Mouse (Mus musculus) left cerebral cortex, postnatal 10 days (tissue): ENCODE results near the gene Slirp. TPM values are rescaled to one million over a fixed set of nuclear protein-coding genes. Genes with fewer than 3 reads are reported as not detected.
A peak's percentile ranks its signal among the peaks of the same experiment; 100 is the strongest.
"Not testable (repeated sequence)": the region's sequence is repeated elsewhere in the genome, so short reads cannot be mapped to it uniquely, and the experiment has no call there.

ENCODE experiments used
- DNase-seq, 2 experiments: peaks; one replicate each; pipeline ENCODE4 v3.0.0; 2021 to 2022; ENCODE audit warnings: low spot score in 2 of 2, mixed read lengths in 1 of 2; ENCODE audit errors: extremely low spot score in 1 of 2
- intact Hi-C: fragments of 180-260 bp; cut with DNase I; formaldehyde crosslinking; loops from one replicate; pipeline ENCODE4 v1.15.1; 2025
- total RNA-seq, 2 experiments: library from RNA; stranded (reverse); gene quantifications; 2 replicates each; pipeline ENCODE4 v1.2.3; 2021

Gene Slirp
- total RNA-seq, 2 experiments from 2014 or later: 89.7 to 95.3 TPM

DNA sequence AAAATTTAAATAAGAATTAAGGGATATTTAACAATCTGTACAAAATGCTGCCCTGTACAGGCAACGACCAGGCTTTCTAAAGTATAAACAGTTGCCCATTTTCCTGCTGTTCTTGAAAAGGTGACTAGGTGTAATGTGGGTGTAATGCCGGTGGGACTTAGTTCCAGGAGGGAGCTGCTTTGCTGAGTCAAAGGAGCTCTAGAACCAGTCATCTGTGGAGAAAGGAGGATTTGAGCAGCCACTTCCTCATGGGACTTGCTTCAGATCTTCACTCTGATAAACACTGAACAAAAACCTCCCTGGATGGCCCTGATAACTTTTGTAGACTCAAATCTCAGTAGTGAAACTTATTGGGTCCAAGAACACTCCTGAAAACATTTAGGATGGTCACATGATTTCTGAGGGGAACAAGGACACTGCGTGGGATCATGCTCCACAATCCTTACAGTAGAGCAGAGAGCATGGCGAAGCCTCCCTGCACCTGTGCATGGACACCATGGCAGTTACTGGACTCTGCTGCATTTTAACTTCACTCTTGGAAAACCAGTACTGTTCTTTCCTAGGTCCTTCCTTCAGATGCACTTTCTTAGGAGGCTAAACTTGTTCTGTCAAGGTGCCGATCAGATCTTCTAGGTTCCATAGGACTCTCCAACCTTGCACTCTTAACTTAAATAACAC, 17.2 kb upstream of the Slirp start:
- DNase-seq: no peak
- intact Hi-C loops: no loop called here

DNA sequence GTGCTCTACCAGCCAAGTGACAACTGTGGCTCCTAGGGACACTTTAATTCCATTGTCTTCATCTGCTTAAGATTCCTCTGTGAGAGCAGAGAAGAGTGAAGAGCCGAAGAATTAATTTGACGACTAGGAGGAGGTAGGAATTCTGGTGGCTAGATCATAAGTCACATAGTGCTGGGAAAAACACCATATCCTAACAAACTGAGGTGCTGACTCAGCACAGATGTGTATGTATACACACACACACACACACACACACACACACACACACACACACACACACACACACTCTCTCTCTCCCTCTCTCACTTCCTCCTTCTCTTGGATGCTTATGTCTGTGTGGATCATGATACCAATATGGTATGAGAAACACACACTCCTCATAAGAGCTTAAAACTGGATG, 15.4 kb upstream of the Slirp start:
- DNase-seq: no peak
- intact Hi-C loops: no loop called here

DNA sequence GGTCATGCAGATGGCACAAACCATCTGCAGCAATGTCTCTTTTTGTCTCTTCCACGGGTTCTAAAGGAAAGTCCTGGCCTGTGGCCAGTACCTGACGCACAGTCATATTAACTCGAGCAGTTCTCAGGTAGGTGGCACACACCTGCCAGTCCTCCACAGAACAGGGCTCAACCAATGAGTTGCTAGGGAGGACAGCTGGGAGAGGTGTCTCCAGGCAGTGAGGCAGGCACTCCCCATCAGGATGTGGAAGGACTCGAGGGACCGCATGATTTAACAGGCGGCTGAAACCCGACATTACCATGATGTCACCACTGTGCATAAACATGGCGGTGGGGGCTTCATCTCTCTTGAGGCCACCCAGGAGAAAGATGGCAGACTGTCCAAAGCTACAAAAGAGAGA, 14.8 kb upstream of the Slirp start:
- DNase-seq: no peak
- intact Hi-C loops: no loop called here

DNA sequence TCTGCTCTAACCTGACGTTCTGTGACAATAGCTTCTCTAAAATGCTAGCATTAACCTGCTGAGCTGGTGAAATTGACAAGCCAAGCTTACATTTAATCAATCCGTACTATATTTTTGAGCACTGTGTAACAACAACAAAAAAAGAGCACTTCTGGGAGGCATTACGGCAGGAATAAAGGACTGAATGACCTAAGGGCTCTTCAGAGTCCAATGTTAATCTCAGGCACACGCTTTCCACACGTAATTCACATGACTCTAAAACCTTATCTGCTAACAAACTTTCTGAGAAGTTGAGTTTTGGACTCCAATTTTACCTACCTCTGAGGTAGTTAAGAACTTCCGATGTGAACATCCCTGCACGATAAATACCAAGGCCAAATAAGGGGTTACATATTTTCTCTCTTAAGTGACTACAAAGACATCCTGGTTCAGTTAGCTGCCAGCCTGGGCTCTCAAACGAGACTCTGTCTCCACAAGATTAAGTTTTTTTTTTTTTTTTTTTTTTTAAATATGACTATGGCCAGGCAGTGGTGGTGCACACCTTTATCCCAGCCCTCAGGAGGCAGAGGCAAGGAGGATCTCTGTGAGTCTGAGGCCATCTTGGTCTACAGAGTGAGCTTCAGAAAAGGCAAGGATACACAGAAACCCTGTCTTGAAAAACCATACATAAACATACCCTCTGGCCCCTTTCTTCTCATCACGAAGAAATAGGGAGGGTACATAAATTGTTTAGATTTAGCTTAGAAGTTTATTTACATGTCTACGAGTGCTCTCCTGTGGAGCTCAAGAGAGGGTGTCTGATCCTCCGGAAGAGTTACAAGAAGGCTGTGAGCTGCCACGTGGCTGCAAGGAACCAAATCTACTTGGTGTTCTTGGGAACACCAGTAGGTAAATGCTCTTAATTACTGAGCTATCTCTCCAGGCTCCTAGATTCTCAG, 1.2 kb upstream of the Slirp start:
- intact Hi-C loops: no loop called here
- no peak for DNase-seq

DNA sequence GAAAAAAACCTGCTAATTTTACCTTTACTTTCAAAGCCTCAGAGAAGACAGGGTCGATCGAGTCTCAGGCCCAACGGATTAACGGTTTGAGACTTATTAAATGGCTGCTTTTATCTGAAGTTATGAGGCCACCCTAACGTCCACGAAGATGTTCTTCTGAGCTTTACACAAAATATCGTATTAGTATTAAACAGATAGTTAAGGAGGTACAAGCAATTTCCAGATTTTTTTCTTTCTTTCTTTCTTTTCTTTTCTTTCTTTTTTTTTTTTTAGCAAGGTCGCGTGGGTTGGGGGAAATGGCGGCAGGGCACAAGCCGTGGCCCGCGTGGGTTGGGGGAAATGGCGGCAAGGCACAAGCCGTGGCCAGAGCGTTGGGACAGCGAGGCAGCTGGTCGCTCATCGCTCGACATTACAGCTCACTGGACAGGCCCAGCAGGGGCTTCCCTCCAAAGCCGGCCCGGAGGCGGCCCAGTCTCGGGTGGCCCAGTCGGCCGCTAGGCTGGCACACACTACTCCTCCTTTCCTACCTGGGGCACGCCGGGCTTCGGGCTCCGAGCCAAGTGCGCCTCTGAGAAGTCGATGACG, 489 bp upstream of the Slirp start:
- intact Hi-C loops: no loop called here
- no peak for DNase-seq

DNA sequence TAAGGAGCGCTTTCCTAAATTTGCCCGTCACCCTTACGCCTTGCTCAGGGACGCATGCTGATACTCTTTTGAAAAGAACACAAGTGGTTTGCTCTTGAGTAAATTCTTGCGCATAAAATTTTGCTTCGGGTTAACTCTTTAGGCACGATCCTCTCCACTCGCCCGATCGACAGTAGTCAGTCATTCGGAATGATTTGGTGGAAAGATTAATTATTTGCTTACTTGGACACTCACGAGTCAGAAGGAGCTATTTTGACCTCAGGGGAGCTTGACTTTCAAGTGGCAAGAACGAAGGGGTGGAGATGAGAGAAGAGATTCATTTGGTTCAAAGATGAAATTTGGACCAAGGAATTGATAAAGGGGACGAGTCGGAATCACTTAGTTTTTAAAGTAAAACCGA, 515 bp downstream of the Slirp start:
- peak in 1 of 2 experiments; percentile 6 for DNase-seq
- intact Hi-C loops: no loop called here

DNA sequence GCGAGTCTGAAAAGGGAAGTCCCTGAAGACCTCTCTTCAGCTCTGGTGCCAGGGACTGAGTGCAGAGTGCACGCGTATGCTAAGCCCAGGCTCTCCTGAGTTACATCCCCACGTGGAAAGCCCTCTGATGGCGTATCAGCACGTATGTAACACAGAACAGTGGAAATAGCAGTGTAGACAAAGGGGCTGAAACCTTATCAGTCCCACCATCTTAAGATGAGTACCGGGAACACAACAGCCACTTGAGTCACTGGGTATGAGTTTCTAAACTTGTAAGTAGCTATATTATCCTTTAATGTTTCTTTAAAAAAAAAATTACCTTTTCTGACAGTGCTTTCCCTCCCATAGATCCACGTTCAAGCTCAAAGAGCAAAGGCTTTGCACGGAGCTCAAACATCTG, 5.8 kb downstream of the Slirp start:
- intact Hi-C loops: no loop called here
- no peak for DNase-seq

DNA sequence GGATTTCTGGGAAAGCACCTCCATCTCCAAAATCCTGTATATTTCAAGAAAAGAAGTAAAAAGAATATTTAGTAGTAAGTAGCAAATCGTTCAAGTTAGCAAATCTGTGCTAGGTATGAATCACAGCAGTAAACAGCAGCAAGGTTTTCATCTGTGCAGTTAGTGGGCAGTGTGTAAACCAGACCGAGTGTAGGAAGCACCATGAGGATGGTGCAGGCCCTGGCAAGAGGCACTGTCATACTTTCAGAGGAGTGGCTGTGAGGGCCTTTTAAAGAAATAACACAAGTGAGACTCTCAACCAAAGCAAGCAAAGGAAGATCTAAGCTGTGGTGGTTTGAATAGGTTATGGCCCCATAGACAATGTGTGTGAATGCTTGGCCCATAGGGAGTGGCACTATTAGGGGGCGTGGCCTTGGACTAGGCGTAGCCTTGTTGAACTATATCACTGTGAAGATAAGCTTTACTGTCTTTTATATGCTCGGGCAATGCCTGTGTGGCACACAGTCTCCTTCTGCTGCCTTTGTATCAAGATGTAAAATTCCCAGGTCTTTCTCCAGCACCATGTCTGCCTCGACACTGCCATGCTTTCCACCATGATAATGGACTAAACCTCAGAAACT, 21.1 kb downstream of the Slirp start:
- DNase-seq: no peak

DNA sequence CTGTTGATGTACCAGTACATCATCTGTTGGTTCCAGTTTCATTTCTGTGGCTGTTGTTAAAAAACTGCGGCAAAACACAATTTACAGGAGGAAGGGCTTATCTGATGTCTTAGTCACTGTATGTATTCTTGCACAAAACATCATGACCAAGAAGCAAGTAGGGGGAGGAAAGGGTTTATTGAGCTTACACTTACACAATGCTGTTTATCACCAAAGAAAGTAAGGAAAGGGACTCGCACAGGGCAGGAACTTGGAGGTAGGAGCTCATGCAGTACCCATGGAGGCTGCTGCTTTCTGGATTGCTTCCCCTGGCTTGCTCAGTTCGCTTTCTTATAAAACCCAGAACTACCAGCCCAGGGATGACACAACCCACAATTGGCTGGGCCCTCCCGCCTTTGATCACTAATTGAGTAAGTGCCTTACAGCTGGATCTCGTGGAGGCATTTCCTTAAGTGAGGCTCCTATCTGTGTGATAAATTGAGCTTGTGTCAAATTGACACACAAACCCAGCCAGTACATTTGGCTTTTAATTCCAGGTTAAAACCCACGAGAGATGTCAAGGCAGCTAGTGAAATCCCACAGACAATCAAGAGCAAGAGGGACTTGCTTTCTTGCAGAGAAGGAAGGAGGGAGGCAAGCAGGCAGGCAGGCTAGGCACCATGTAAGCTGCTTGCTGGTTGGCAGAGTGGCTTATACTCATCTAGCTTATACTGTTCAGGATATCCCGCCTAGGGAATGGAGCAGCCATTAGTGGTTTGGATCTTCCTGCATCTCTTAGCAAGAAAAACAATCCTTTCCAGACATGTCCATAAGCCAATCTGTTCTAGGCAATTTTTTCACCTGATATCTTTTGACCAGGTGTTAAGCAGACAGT, 26.8 kb downstream of the Slirp start:
- no peak for DNase-seq
- intact Hi-C loops: no loop called here

More for the DNA sequence above, 21.1 kb downstream of the Slirp start:
- intact Hi-C loops: no loop called here

DNA sequence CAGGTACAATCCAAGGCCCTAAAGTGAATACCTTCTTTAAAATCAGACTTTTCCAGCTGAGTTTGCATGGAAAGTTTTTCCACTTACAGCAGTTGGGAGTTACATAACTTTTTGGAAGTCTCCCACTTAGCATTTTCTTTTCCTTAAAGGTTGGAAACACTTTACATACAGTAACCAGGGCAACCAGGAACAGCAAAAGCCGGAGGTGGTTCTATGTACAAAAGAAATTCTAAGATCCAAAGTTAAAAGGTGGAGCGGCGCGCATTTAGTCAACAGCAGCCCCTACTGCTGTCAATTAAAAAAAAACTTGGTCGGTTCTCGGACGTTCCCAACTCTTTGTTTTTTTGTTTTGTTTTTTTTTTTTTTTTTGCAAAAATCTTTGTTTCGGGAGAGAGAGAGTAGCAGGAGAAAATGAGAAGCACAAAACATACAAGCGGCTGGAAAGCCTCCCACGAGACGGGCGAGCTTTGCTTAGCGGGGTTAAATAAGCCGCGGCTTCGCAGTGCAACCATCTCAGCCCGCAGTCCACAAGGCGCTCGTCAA, 27.8 kb downstream of the Slirp start:
- intact Hi-C loops: no loop called here
- DNase-seq: peak in 1 of 2 experiments; percentile 16

DNA sequence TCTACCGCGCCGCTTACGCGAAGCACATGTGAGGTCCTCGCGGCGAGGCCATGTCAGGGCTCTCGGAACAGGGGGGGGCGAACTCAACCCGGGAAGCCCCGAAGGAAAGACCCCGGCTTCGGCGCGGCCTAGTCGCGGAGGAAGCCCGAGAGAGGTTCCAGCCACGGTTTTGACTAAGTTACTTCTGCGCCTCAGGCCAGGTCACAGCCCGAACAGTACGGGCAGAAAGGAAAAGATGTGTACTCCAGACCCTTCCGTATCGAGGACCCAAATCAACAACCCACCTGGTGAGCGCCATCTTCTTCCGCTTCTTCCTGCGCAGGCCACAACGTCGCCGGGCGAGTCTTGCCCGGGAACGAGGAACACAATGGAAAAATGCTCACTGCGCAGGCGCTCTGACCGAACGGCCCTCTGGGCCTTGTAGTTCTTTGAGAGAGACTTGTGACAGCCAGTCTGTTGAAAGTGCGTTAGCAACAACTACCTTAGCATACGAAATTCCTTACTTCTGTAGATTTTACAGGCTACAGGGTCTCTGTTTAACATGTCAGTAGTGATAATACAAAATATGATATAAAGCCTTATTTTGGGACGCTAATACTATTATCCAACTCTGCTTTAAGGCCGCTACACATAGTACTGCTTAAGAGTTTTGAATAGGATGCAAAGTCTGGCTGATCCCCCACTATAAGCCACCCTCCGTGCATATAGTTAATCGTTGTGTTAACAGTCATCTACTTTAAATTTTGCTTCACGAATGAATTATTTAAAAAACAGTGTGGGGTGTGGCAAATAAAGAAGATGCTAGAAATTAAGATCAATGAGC, 28.5 kb downstream of the Slirp start, which contains the start of gene Snw1:
Snw1 (minus strand) TSS at position 311 of the 823 bp plus-strand sequence.
- peak; percentile 94 to 95 for DNase-seq
- intact Hi-C loops: no loop called here

DNA sequence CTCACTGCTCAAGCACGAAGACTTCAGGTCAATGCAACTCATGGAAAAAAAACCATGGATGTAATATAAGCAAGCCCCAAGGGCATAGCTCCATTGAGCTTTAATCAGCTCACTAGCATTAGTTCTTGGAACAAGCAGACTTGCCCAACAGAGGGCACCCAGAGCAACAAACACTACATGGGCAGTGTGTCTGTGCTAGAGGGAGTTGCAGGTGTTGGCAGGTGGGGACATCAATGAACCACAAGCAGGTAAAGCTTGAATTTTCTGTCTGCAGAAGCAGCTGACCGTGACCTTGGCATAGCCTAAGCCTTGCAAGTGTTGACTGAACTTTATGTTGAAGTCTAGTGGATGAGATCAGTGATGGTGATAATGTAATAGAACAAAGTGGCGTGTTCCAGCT, 31.1 kb downstream of the Slirp start:
- intact Hi-C loops: loop anchor here (5.0 kb wide), 1 partner anchor 1168 kb away; no protein-coding TSS in a partner anchor
- no peak for DNase-seq

DNA sequence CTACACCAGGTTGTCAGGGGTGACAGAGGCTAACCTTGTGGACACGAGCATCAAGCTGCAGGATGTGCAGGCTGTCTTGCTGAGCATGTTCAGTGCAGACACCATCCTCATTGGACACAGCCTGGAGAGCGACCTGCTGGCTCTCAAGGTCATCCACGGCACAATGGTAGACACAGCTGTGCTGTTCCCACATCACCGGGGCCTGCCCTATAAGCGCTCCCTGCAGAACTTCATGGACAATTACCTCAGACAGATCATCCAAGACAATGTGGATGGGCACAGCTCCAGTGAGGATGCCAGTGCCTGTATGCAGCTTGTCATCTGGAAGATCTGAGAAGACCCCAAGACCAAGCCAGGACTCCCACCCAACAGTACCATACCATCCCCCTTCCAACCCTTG, 38.8 kb downstream of the Slirp start:
- DNase-seq, intact Hi-C loops: not testable (repeated sequence)

DNA sequence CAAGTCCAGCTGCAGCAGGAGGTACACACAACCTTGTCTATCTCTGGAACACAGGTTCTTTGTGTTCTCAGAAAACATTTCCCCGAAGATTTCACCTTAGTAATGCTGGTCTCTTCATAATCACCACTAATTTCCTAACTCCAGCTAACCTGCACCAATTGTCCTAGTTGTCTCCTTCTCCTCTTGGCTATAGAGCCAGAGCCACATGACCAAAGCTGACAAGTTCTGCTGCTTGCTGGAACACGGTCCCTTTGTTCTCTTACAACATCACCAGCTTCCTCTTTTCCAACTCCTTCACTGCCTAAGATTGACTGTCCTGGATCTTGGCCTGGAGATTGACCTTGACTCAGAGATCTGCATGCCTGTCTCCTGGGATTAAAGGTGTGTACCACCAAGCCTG, 45.0 kb downstream of the Slirp start:
- DNase-seq, intact Hi-C loops: not testable (repeated sequence)

DNA sequence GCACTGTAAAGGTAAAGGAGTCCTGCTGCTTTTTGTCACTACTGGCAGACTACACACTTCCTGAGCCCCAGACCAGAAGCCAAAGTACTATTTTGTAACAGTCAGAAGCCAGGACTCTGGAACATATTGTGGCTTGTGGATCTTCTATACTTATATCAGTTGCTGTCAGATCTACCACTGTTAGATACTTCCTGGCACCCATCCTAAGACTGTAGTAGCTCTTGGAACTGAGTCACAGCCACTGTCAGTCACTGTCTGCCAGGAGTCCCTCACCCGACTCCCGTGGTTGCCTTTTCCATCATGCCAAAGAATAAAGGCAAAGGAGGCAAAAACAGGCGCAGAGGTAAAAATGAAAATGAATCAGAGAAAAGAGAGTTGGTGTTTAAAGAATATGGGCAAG, 50.7 kb downstream of the Slirp start, which contains the start of gene Gm5788:
Gm5788 (plus strand) TSS at position 301 of the 400 bp plus-strand sequence.
- intact Hi-C loops, DNase-seq: not testable (repeated sequence)
